Mouse (Mus musculus) hindbrain, embryonic 14.5 days (tissue): ENCODE results near the gene Cacna1g. TPM values are rescaled to one million over a fixed set of nuclear protein-coding genes. Genes with fewer than 3 reads are reported as not detected.

ENCODE experiments used
- ATAC-seq: fragments of 200-750 bp; cut with Nextera tagmentation; 2 replicates; pipeline ENCODE4 v1.8.0; 2017; ENCODE audit warnings: moderate number of reproducible peaks, mild to moderate bottlenecking, moderate TSS enrichment, moderate library complexity; ENCODE audit not compliant: low FRiP score
- DNase-seq: peaks from one replicate; pipeline ENCODE4 v3.0.0-alpha.2; 2015; ENCODE audit warnings: low spot score
- H3K27ac ChIP-seq: fragments of 300-500 bp; sonication (generic); 2 replicates; pipeline ENCODE4 v1.5.1; 2014; ENCODE audit warnings: mild to moderate bottlenecking, moderate library complexity
- H3K27me3 ChIP-seq: fragments of 300-500 bp; sonication (generic); 2 replicates; pipeline ENCODE4 v1.6.1; 2014; ENCODE audit warnings: mild to moderate bottlenecking, low read length, mixed read lengths; ENCODE audit not compliant: control insufficient read depth, insufficient read depth
- H3K36me3 ChIP-seq: fragments of 300-500 bp; sonication (generic); replicated peaks from 2 replicates; pipeline ENCODE4 v1.6.1; 2014; ENCODE audit not compliant: control insufficient read depth, insufficient read depth
- H3K4me1 ChIP-seq: fragments of 300-500 bp; sonication (generic); replicated peaks from 2 replicates; pipeline ENCODE4 v1.6.1; 2014; ENCODE audit warnings: antibody characterized with exemption, low read length, mixed read lengths; ENCODE audit not compliant: control insufficient read depth, insufficient read depth
- H3K4me2 ChIP-seq: fragments of 300-500 bp; sonication (generic); replicated peaks from 2 replicates; pipeline ENCODE4 v1.6.1; 2014; ENCODE audit warnings: mild to moderate bottlenecking, moderate library complexity
- H3K4me3 ChIP-seq: fragments of 300-500 bp; sonication (generic); replicated peaks from 2 replicates; pipeline ENCODE4 v1.5.1; 2014; ENCODE audit warnings: mild to moderate bottlenecking, low read length
- H3K9ac ChIP-seq: fragments of 300-500 bp; sonication (generic); 2 replicates; pipeline ENCODE4 v1.6.1; 2014
- H3K9me3 ChIP-seq: fragments of 300-500 bp; sonication (generic); 2 replicates; pipeline ENCODE4 v1.6.1; 2016; ENCODE audit warnings: low read length; ENCODE audit not compliant: control insufficient read depth
- WGBS: fragments of 180-500 bp; shearing (Covaris S2); extraction: QIAGEN DNeasy Blood & Tissue Kit; methylation state at CpG from one replicate; pipeline ENCODE4 v1.1.7; 2014; 5-methylcytosine and 5-hydroxymethylcytosine counted together
- polyA plus RNA-seq: library from polyadenylated mRNA; unstranded; fragments of >200 nt; fragmentation: Nextera tagmentation; extraction: Ambion mirVana; gene quantifications from 2 replicates; pipeline ENCODE4 v1.2.1, GENCODE M21; 2014

Gene Cacna1g
- polyA plus RNA-seq, 1 experiment from 2014 or later = 22.8 TPM

DNA sequence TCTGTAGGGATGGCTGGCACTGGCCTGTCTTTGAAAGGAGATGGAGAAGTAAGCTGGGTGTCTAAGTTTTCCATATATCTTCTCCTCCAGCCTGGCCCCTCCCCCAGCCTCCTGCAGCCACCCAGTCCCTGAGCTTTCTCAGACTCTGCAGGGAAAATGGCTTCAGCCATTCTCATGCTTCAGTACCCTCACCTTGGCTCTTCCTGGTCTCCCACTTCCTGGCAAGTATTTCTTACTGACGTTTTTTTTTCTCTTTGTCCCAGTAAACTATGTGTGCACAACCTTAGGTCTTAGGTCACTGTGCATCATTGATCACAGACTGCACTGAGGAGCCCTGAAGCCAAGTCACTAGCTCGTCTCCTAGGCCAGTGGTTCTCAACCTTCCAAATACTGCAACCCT lies 94.9 kb downstream of the Cacna1g start:
- no peak for ATAC-seq
- Histone ChIP-seq H3K9ac (no peak overlapping the region), H3K9me3 (no peaks in the 10 kb centered on the region), H3K36me3 (no peaks in the 10 kb centered on the region), H3K4me3 (no peak overlapping the region), H3K27me3 (no peaks in the 10 kb centered on the region), H3K27ac (no peak overlapping the region), H3K4me1 (no peaks in the 10 kb centered on the region), H3K4me2 (no peak overlapping the region)
- 16% methylated on average over 2 of the region's 2 CpGs for WGBS
- no peak for DNase-seq

DNA sequence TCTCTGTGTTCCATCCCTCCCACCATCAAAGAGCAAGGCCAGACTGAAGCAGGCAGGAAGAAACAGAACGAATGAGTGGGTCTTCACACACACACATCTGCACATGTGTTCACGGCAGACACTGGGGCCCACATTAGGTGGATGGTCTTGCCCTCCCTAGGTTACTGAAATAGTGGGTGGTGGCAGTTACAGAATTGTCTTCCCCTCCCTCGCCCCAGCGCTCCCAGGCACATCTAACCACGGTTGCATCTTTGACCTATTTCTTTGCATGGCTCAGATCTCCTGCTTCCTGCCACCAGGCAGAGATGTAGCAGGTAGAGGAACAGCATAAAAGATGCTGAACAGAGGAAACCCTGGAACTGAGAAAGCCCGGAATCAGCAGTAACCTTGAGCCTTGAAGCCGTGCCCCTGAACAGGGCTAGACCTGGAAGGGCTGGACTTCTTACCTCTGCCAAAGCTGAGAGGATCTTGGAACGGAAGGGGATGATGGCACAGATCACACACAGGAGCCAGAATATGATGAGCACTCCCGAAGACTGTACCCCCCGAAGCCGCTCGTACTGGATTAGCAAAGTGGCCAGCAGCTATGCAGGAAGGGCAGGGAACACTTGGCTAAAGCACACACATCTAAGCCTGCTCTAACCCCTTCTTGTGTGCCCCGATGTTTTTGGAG lies 99.6 kb downstream of the Cacna1g start:
- Histone ChIP-seq H3K36me3 (no peaks in the 10 kb centered on the region), H3K27ac (no peak overlapping the region), H3K4me3 (no peak overlapping the region), H3K4me1 (no peaks in the 10 kb centered on the region), H3K9me3 (no peaks in the 10 kb centered on the region), H3K4me2 (no peak overlapping the region), H3K9ac (no peak overlapping the region), H3K27me3 (no peaks in the 10 kb centered on the region)
- DNase-seq (no peak), ATAC-seq (no peak)
- WGBS = 90% methylated on average over 13 of the region's 13 CpGs

DNA sequence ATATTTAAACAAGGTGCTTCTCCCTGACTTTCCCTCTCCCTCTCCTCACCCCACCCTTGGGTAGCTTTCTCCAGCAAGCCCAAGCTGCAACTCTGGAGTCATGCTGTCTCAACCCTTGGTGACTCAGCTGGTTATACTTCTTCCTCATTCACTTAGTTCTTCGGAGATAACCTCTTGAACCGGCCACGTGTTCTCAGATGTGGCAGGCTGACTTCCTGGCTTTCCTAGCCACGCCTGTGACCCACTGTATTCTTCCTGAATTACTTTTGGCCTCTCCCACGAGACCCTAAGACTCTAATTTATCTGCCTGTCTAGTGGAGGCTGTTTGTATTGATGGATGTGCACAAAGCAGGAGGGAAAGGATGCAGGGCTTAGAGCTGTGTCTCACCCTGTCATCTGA lies 103.2 kb downstream of the Cacna1g start:
- H3K4me3 ChIP-seq = no peak overlapping the region
- no peaks in the 10 kb centered on the region for H3K9me3 ChIP-seq
- no peak overlapping the region for H3K9ac ChIP-seq
- no peaks in the 10 kb centered on the region for H3K36me3 ChIP-seq
- no peaks in the 10 kb centered on the region for H3K27me3 ChIP-seq
- H3K27ac ChIP-seq = no peak overlapping the region
- H3K4me1 ChIP-seq = no peaks in the 10 kb centered on the region
- WGBS = 42% methylated on average over 5 of the region's 5 CpGs
- ATAC-seq (no peak), DNase-seq (no peak)
- H3K4me2 ChIP-seq = no peak overlapping the region

DNA sequence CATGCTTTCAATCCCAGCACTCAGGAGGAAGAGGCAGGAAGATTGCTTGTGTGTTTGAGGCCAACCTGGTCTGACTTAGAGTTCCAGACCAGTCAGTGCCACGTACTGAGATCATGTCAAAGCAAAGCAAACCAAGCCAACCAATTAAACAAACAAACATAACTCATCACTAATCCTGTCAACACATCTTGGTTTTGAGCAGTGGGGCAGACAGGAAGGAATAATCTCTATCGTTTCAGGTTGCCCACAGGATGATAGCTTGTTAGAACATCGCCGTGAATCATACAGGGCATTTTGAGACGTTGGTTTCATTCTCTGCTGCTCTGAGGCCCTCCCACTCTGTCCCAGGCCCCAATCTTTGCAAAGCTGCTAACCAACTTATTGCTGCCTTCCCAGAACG lies 104.0 kb downstream of the Cacna1g start:
- no peak overlapping the region for H3K9ac ChIP-seq
- H3K27me3 ChIP-seq = no peaks in the 10 kb centered on the region
- no peak for ATAC-seq
- no peaks in the 10 kb centered on the region for H3K4me1 ChIP-seq
- H3K4me2 ChIP-seq = no peak overlapping the region
- H3K4me3 ChIP-seq = no peak overlapping the region
- 80% methylated on average over 6 of the region's 6 CpGs for WGBS
- no peak for DNase-seq
- H3K27ac ChIP-seq = no peak overlapping the region
- H3K9me3 ChIP-seq = no peaks in the 10 kb centered on the region
- H3K36me3 ChIP-seq = no peaks in the 10 kb centered on the region

DNA sequence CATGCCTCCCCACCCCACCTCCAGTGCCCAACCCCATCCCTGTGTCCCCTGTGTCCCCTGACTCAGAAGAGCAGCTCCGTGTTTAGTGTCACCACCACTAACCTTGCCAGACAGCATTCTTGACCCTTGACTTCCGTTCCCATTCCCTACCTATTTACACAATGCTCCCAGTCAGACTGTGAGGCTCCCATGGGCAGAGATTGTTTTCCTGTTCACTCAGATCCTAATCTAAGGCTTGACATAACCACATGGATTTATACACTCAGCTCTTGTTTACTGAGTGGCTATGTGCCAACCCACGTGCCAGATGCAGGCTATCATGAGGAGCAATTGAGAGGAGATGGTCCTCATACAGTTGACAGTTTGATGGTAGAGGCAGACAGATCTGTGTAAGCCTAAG lies 108.7 kb downstream of the Cacna1g start:
- DNase-seq (no peak), ATAC-seq (no peak)
- 79% methylated on average over 3 of the region's 3 CpGs for WGBS
- no peaks in the 10 kb centered on the region for H3K36me3 ChIP-seq
- no peak overlapping the region for H3K4me3 ChIP-seq
- no peak overlapping the region for H3K4me2 ChIP-seq
- no peak overlapping the region for H3K9ac ChIP-seq
- no peaks in the 10 kb centered on the region for H3K27me3 ChIP-seq
- no peaks in the 10 kb centered on the region for H3K9me3 ChIP-seq
- H3K4me1 ChIP-seq = no peaks in the 10 kb centered on the region
- H3K27ac ChIP-seq = no peak overlapping the region

DNA sequence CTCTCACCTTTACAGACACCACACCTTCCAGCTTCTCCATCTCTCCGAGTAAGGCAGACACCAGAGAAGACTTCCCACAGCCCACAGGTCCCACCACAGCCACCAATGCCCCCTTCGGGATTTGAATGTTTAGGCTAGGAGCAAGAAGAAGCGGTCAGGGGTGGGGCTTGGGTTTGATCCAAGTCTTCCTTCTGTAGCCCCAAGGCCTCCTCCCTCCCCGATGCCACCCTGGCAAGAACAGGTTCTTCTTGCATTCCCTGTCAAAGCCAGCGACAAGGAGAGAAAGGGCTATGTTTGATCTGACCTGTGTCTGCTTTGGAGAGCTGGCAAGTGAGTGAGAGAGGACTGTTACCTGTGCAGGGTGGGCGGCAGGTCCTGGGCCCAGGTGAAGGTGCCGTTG lies 110.3 kb downstream of the Cacna1g start:
- 83% methylated on average over 7 of the region's 7 CpGs for WGBS
- H3K9ac ChIP-seq = no peak overlapping the region
- no peak overlapping the region for H3K4me2 ChIP-seq
- H3K27ac ChIP-seq = no peak overlapping the region
- ATAC-seq (no peak), DNase-seq (no peak)
- no peak overlapping the region for H3K4me3 ChIP-seq
- no peaks in the 10 kb centered on the region for H3K36me3 ChIP-seq
- no peaks in the 10 kb centered on the region for H3K27me3 ChIP-seq
- no peaks in the 10 kb centered on the region for H3K4me1 ChIP-seq
- H3K9me3 ChIP-seq = no peaks in the 10 kb centered on the region

DNA sequence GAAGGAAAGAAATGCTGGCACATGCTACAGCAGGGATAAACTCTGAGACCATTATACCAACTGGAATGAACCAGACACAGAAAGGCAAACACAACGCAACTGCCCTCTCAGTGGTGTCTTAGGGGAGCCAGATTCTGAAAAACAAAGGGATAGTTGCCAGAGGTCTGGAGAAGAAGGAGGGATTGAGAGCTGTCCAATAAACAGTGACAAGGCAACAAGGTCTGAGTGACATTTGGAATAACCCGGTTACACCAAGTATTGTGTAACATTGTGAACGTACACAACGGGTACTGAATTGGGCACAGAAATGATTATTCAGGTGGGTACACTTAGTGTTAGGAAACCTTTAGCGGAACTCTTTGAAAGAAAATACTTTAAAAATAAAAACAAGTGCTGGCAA lies 111.9 kb downstream of the Cacna1g start:
- no peak overlapping the region for H3K4me3 ChIP-seq
- no peak overlapping the region for H3K27ac ChIP-seq
- no peak overlapping the region for H3K9ac ChIP-seq
- DNase-seq = no peak
- no peaks in the 10 kb centered on the region for H3K36me3 ChIP-seq
- H3K4me1 ChIP-seq = no peaks in the 10 kb centered on the region
- no peak overlapping the region for H3K4me2 ChIP-seq
- no peaks in the 10 kb centered on the region for H3K27me3 ChIP-seq
- no peak for ATAC-seq
- WGBS = 92% methylated on average over 5 of the region's 5 CpGs
- H3K9me3 ChIP-seq = no peaks in the 10 kb centered on the region

DNA sequence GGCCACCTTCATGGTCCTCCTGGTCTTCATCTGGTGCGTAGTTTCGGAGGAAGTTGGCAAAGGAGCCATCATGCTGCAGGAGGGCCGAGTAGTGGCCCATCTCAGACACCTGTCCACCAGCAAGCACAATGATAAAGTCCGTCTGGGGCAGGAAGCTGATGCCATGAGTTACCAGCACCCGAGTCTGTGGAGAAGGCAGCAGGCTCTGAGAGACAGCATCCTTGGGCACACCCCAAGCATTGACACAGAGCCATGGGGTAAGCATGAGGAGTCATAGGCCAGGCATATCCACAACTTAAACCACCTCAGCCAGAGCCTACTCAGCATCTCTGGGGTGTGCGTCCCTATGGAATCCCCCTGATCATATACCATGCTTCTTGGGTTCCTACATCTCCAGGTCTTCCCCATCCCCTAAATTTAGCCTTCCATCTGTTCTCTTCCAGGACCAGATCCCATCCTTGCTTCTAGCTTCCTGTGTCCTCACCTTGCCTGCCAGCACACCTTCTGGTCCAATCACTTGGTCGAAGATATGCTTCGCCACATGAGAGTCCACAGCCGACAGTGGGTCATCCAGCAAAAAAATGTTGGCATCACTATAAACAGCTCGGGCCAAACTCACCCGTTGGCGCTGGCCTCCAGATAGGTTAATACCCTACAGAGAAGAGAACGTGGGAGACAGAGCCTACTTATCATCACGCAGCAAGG lies 112.7 kb downstream of the Cacna1g start:
- H3K4me3 ChIP-seq = no peak overlapping the region
- H3K27me3 ChIP-seq = no peaks in the 10 kb centered on the region
- 96% methylated on average over 14 of the region's 14 CpGs for WGBS
- no peaks in the 10 kb centered on the region for H3K4me1 ChIP-seq
- no peaks in the 10 kb centered on the region for H3K9me3 ChIP-seq
- no peaks in the 10 kb centered on the region for H3K36me3 ChIP-seq
- ATAC-seq = no peak
- DNase-seq = no peak
- no peak overlapping the region for H3K27ac ChIP-seq
- no peak overlapping the region for H3K9ac ChIP-seq
- no peak overlapping the region for H3K4me2 ChIP-seq

DNA sequence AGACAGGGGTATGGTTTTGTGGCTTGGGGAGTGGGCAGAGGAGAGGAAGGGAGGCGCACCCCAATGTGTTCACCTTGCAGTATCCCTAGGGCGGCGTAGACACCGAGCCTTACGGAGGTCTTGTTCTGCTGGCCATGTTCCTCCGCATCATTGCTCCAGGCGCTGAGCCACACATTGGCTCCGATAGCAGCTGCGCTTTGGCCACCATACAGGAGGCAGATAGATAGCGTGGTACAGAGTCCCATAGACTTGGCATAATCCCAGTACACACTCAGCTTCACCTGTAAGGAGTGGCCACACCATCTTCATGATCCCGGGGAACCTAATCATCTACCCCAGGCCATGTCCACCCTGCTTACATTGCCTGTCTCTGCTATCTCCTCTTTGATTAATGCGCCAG lies 114.8 kb downstream of the Cacna1g start:
- H3K9me3 ChIP-seq = no peaks in the 10 kb centered on the region
- no peaks in the 10 kb centered on the region for H3K36me3 ChIP-seq
- H3K4me2 ChIP-seq = no peak overlapping the region
- no peaks in the 10 kb centered on the region for H3K4me1 ChIP-seq
- no peaks in the 10 kb centered on the region for H3K27me3 ChIP-seq
- H3K4me3 ChIP-seq = no peak overlapping the region
- no peak overlapping the region for H3K9ac ChIP-seq
- WGBS = 94% methylated on average over 12 of the region's 12 CpGs
- ATAC-seq = no peak
- H3K27ac ChIP-seq = no peak overlapping the region
- DNase-seq = no peak
